Mouse (Mus musculus) ES-E14 (cell line): ENCODE data around the gene Zfp646.

Experiments used
- CHD2 ChIP-seq: IDR thresholded peaks from 2 replicates; pipeline ENCODE4 v1.6.1; 2014; ENCODE audit warnings: mild to moderate bottlenecking, low read depth, low read length, inconsistent platforms
- HCFC1 ChIP-seq: IDR thresholded peaks from 2 replicates; pipeline ENCODE4 v1.6.1; 2012; ENCODE audit warnings: low read length, inconsistent platforms, borderline replicate concordance; ENCODE audit not compliant: insufficient read depth
- MAFK ChIP-seq: IDR thresholded peaks from 2 replicates; pipeline ENCODE4 v1.6.1; 2014; ENCODE audit warnings: mild to moderate bottlenecking, low read depth, low read length, inconsistent platforms; ENCODE audit not compliant: insufficient read depth
- ZC3H11A ChIP-seq: IDR thresholded peaks from 2 replicates; pipeline ENCODE4 v1.6.1; 2012; ENCODE audit warnings: low read depth, mild to moderate bottlenecking, inconsistent platforms, low read length, borderline replicate concordance
- ZNF384 ChIP-seq: IDR thresholded peaks from 2 replicates; pipeline ENCODE4 v1.6.1; 2012; ENCODE audit warnings: low read depth, low read length, inconsistent platforms

GRCm38 (mm10) chr7:127926846-127927245 lies 50.8 kb downstream of the Zfp646 start:
- TF ChIP-seq ZC3H11A: no peak
- TF ChIP-seq CHD2: no peak
- no peak for TF ChIP-seq HCFC1
- no peak for TF ChIP-seq MAFK
- no peak for TF ChIP-seq ZNF384
